Mouse (Mus musculus) liver, postnatal 0 days (tissue): ENCODE measurements around the gene Vasn.

Source experiments
- CTCF ChIP-seq: sonication (generic); IDR thresholded peaks from 2 replicates; pipeline ENCODE4 v1.5.1; 2016; ENCODE audit warnings: antibody characterized with exemption, low read depth
- EP300 ChIP-seq: IDR thresholded peaks from 2 replicates; pipeline ENCODE4 v1.6.1; 2016; ENCODE audit warnings: antibody characterized with exemption, low read depth, mild to moderate bottlenecking

DNA sequence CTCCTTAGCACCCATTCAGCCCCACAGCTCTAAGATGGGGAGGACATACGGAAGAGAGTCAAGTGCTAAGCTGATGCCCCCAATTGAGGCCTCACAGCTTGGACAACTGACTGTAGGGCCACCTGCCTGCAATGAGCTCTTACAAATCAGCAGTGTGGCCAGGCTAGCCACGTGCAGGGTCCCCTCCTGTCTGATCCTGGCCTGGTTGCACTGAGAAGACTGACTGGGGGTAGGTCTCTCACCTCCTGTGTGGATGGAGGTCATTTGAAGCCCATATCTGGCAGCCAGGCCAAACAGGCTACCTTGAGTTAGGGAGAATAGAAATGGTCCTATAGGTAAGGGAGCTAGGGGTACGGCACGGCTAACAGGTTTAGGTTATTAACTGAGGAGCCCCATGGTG is 6.1 kb downstream of the Vasn start:
- no peak for TF ChIP-seq EP300
- TF ChIP-seq CTCF, result no peak
